Mouse (Mus musculus): ENCODE measurements around the gene Rps15. TPM values are rescaled to one million over a fixed set of nuclear protein-coding genes. Genes with fewer than 3 reads are reported as not detected.

The Rps15 gene
- total RNA-seq, 1 experiment from 2014 or later, result 1,145 TPM

GRCm38 (mm10) chr10:80260642-80261584 lies 31.3 kb upstream of the Rps15 start, which contains the start of the genes Gamt and Dazap1:
Gene Gamt, minus strand, starts transcription at chr10:80261012.
Gene Dazap1, plus strand, starts transcription at chr10:80261486.
- DNase-seq, result peak; percentile 99

- DNase-seq, result peak; percentile 97
These were observed 30.7 kb upstream of the Rps15 start for GRCm38 (mm10) chr10:80261585-80261968.

- no peak for DNase-seq
These were observed 30.1 kb upstream of the Rps15 start for GRCm38 (mm10) chr10:80262169-80262568.

GRCm38 (mm10) chr10:80262776-80263365 lies 29.4 kb upstream of the Rps15 start:
- DNase-seq, result no peak

DNA sequence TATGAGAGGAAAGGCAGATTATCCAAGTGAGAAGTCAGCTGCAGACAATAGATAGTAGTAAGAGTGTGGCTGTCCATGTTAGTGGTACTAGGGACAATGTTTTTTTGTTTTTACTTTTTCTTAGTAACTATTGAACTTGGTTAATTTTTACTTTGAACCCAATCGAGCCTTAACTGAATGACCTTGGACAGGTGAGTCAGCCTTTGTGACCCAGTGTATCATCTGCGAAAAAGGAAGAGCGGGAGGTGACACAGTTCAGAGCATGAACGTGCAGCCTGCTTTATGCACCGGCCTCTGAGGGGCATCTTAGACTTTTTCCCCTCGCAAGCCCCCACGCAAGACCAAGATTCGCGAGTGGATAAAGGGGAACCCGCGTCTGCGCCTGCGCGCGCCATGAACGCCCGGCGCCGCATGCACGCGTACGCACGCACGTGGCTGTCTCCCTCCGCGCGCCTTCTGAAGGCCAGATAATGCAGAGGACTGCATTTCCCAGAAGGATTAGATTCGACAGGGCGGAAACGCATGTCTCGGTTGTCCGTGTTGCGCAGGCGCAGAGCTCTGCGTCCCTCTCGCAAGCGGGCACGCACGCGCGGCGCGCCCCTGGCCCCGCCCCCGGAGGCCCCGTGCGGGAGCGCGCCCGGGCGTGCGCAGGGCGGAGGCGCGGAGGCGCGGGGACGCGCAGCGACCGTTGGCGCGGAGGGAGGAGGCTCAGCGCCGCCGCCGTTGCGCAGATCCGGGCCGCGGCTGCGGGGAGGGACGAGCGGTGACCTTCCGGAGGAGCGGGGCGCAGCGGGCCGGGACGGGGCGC lies 27.7 kb upstream of the Rps15 start:
- DNase-seq, result peak; percentile 99

- no peak for DNase-seq
These were observed 27.1 kb upstream of the Rps15 start for GRCm38 (mm10) chr10:80265149-80265486.

DNA sequence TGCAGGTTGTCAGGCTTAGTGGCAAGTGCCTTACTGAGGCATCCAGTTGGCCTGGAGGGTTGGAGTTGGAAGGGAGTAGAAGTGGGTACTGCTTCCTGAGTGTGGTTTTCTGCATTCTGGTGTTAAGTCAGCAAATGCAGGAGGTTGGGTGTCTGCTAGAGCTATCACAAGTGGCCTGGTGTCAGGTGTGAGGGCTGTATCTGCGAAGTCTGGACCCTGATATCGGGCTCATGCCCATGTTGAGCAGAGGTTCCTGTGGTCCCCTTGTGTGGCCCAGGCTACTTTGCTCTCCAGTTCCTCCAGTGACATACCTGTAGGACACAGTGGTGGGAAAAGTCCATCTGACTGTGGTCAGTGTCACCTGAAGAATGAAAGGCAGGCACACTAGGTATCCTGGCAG lies 22.2 kb upstream of the Rps15 start:
- no peak for DNase-seq

GRCm38 (mm10) chr10:80270734-80271181 lies 21.5 kb upstream of the Rps15 start:
- DNase-seq, result peak; percentile 61

GRCm38 (mm10) chr10:80271186-80271843 lies 20.9 kb upstream of the Rps15 start:
- DNase-seq, result no peak

GRCm38 (mm10) chr10:80271870-80272585 lies 20.2 kb upstream of the Rps15 start:
- no peak for DNase-seq

- DNase-seq, result no peak
These were observed 18.4 kb upstream of the Rps15 start for GRCm38 (mm10) chr10:80273847-80274246.

- DNase-seq, result no peak
These were observed 16.0 kb upstream of the Rps15 start for GRCm38 (mm10) chr10:80276238-80276637.

- no peak for DNase-seq
These were observed 13.9 kb upstream of the Rps15 start for GRCm38 (mm10) chr10:80278390-80278789.

DNA sequence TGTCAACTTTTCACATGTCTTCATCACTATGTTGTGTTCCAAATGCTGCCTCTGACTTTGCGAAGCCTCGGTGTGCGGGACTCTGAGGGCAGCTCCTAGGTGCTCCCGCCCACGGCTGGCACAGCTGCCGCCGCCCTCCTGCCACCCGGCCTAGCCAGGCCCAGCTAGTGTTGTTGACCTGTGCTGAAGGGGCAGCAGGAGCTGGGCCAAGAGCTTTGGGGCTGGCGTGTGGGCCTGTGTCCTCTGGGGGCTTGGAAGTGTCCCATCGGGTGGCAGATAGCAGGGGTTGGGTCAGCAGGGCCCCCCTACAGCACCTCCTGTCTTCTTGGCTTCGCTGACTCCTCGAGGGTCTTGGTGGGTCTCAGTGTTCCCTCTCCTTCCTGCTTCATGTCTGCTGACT lies 13.0 kb upstream of the Rps15 start:
- DNase-seq, result no peak

GRCm38 (mm10) chr10:80281304-80281703 lies 10.9 kb upstream of the Rps15 start:
- peak; percentile 49 for DNase-seq

DNA sequence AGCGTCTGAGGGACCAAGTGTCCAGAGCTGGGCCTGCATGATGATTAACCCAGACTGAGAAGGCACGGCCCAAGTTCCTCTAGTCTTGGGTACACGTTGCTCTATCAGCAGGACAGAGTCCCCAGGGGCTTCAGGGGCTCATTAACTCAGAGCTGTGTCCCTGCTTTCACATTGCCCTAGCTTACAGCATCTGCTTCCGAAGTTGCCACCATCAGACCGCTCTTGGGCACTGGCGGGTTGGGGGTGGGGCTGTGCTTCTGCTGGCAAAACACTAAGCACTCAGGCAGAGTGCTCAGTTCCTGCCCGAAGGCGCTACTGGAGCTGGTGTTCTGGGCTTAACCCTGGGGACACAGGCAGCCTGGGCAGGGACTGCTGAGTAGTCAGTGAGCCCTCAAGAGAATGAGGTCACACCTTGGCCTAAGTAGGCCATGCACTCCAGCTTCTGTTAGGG lies 10.3 kb upstream of the Rps15 start:
- peak; percentile 59 for DNase-seq

- DNase-seq, result no peak
These were observed 9.5 kb upstream of the Rps15 start for GRCm38 (mm10) chr10:80282481-80283441.

DNA sequence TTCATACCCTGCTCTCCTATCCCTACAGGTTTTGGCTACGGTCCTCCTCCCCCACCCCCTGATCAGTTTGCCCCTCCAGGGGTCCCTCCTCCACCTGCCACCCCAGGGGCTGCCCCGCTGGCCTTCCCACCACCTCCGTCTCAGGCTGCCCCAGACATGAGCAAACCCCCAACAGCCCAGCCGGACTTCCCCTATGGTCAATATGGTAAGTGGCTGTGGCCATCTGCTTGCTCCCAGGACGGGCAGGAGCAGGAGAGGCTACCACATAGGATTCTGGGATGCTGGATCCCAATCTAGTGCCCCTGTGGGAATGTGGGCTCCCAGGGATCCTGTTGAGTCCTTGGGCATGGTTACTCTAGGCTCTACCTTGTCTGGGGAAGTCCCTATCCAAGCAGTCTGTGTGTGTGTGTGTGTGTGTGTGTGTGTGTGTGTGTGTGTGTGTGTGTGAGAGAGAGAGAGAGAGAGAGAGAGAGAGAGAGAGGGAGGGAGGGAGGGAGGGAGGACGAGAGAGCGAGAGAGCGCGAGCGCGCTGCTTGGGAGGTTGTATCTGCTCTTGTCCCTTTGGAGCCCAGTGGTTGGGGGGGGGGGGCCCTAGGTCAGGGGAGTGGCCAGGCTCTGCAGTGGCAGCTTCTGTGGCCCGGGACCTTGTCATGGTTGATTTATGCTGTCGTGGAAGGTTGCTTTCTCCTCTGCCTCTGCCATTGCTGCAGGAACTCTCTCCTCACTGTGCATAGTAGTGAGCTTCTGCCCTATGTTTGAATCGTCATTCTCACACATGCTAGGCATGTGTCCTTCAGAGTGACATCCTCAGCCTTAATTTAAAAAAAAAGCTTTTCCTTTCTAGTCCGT lies 6.8 kb upstream of the Rps15 start:
- peak; percentile 56 for DNase-seq

DNA sequence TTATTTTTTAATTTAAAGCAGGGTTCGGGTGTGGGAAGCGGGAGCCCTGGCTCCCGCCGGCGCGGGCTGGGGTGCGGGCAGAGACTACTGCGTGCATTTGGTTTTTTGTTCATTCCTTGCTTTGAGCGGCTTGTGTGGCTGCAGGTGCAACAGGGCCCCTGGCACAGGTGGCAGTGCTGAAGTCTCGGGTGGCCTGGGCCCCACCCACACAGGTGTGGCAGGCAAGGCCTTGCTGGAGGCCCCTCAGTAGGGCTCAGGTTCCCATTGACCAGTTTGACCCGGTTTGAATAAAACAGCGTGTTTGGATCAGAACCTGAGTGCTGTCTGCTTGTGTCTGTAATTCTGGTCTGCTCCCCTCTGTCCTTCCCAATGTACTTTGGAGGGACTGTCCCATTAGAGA lies 4.2 kb upstream of the Rps15 start:
- no peak for DNase-seq

All from adrenal gland, postnatal 25 days (tissue).